Mouse (Mus musculus) cerebellum, adult 2 months (tissue): Measurements from ENCODE around the gene Topors.

Experiments used
- CTCF ChIP-seq: fragments of 200-500 bp; IDR thresholded peaks from 2 replicates; pipeline ENCODE4 v1.5.1; 2011; ENCODE audit warnings: low read depth, mild to moderate bottlenecking, control low read depth, low read length, moderate library complexity, borderline replicate concordance; ENCODE audit not compliant: insufficient read depth
- POLR2A ChIP-seq: fragments of 200-500 bp; IDR thresholded peaks from 2 replicates; pipeline ENCODE4 v1.6.1; 2011; ENCODE audit warnings: low read length, control low read depth, borderline replicate concordance; ENCODE audit not compliant: insufficient read depth

GRCm38 (mm10) chr4:40289046-40289445, 19.4 kb upstream of the Topors start:
- no peak for TF ChIP-seq CTCF
- no peak for TF ChIP-seq POLR2A
